ENCODE assay signal across 20 mouse cellular contexts in the genomic region with DNA sequence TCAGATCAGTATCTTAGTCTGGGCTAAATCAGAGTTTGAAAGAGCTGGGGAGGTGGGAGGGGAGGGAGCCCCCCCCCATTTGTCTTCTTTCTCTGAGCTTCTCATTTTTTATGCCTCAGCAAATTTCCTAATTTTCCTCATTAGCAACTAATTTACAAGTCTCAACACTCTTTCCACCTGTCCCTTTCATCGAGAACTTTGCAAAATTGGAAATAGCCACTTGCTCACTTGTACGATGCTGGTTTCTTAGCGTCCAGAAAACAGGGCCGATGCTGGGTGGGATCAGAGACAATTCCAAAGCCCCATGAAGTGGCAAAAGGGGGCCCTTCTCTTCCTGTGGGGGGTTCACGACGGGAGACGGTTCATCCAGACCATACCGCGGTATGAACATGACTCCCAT.
A peak's percentile ranks its signal among the peaks of the same experiment; 100 is the strongest.
DNase-seq lines count a peak whose midpoint lies in the region; ATAC-seq and TF ChIP-seq lines count a peak whose summit lies in the region.
"Had no signal": no experiment of that assay in that cellular context is flagged by ENCODE, and none has a peak within 500 bp of the region (broad histone marks: within the 10 kb centered on the region; RNA-seq: fewer than 3 reads in every experiment).

No protein-coding gene starts in this region.

- peaks cover 59% of the 10 kb centered on the region for H3K4me1 ChIP-seq in heart, embryonic 16.5 days (ENCODE audit: control insufficient read depth, insufficient read depth, low read length)
- peaks cover 87% of the 10 kb centered on the region for H3K4me1 ChIP-seq in forebrain, embryonic 12.5 days
- peaks cover 87% of the 10 kb centered on the region for H3K4me1 ChIP-seq in forebrain, embryonic 16.5 days (replicated peaks; ENCODE audit: control insufficient read depth, insufficient read depth, low read length)
- peaks cover 15% of the 10 kb centered on the region for H3K4me1 ChIP-seq in midbrain, postnatal 0 days (ENCODE audit: insufficient read depth, low read length)

- H3K27me3 ChIP-seq in heart, embryonic 16.5 days (ENCODE audit: control insufficient read depth, insufficient read depth, low read length): no peaks in the 10 kb centered on the region
- peaks cover 21% of the 10 kb centered on the region; the same call in 1 of the 2 replicates for H3K27me3 ChIP-seq in forebrain, embryonic 12.5 days
- H3K27me3 ChIP-seq in forebrain, embryonic 16.5 days (replicated peaks; ENCODE audit: control insufficient read depth, insufficient read depth, low read length): no peaks in the 10 kb centered on the region
- H3K27me3 ChIP-seq in midbrain, postnatal 0 days (ENCODE audit: insufficient read depth, low read length): 0 out of 2 replicates have a peak, but pooled peaks cover 3% of the 10 kb centered on the region
- H3K27me3 ChIP-seq: heart, embryonic 15.5 days had no signal

- no peak overlapping the region for H3K9ac ChIP-seq in heart, embryonic 16.5 days (ENCODE audit: low read length)
- no peak overlapping the region for H3K9ac ChIP-seq in forebrain, embryonic 12.5 days
- no peak overlapping the region for H3K9ac ChIP-seq in forebrain, embryonic 16.5 days (replicated peaks; ENCODE audit: low read depth, low read length)
- no peak overlapping the region for H3K9ac ChIP-seq in midbrain, postnatal 0 days (replicated peaks; ENCODE audit: low read length, poor library complexity, severe bottlenecking)
- H3K9ac ChIP-seq: embryonic facial prominence, embryonic 12.5 days; heart, embryonic 15.5 days; hindbrain, embryonic 15.5 days had no signal

- no peak for ATAC-seq in heart, embryonic 16.5 days (replicated peaks; ENCODE audit: extremely low read depth, insufficient read depth, low FRiP score)
- ATAC-seq in forebrain, embryonic 12.5 days (ENCODE audit: low FRiP score): no peak
- ATAC-seq in forebrain, embryonic 16.5 days: peak; percentile 13
- ATAC-seq in midbrain, postnatal 0 days (ENCODE audit: low FRiP score): no peak
- ATAC-seq: intestine, embryonic 16.5 days had no signal

- 0 out of 2 replicates have a peak overlapping the region, but pooled peaks have one; percentile 6 for H3K27ac ChIP-seq in heart, embryonic 16.5 days (ENCODE audit: low read length)
- peak overlapping the region; percentile 54; the same call in 1 of the 2 replicates for H3K27ac ChIP-seq in forebrain, embryonic 12.5 days
- H3K27ac ChIP-seq in forebrain, embryonic 16.5 days (ENCODE audit: low read length): peak overlapping the region; percentile 45
- no peak overlapping the region for H3K27ac ChIP-seq in midbrain, postnatal 0 days (ENCODE audit: low read depth, low read length)
- H3K27ac ChIP-seq: embryonic facial prominence, embryonic 12.5 days; hindbrain, embryonic 10.5 days; hindbrain, embryonic 15.5 days had no signal

- no peak for DNase-seq in heart, adult 8-10 months (ENCODE audit: low spot score)
- peak; percentile 89 for DNase-seq in brain, embryonic 14.5 days (ENCODE audit: low read depth)
- no peak for DNase-seq in midbrain, postnatal 0 days (ENCODE audit: low spot score)
- no peak for DNase-seq in spleen, adult 18-20 months
- DNase-seq: adrenal gland, adult 2 months; adrenal gland, postnatal 25 days; cerebellum, adult 11 months; cerebellum, adult 9-10 months; cerebellum, postnatal 25 days; gastrocnemius, postnatal 36 days; heart, adult 18-20 months; kidney, adult 2 months had no signal

- H3K9me3 ChIP-seq in heart, embryonic 16.5 days (replicated peaks; ENCODE audit: control insufficient read depth, low read length): no peaks in the 10 kb centered on the region
- no peaks in the 10 kb centered on the region for H3K9me3 ChIP-seq in forebrain, embryonic 12.5 days
- H3K9me3 ChIP-seq in forebrain, embryonic 16.5 days (ENCODE audit: control insufficient read depth, low read length): no peaks in the 10 kb centered on the region
- no peaks in the 10 kb centered on the region for H3K9me3 ChIP-seq in midbrain, postnatal 0 days (ENCODE audit: low read length)
- H3K9me3 ChIP-seq: embryonic facial prominence, embryonic 12.5 days; heart, embryonic 15.5 days; hindbrain, embryonic 10.5 days; hindbrain, embryonic 15.5 days had no signal

- H3K4me3 ChIP-seq in heart, embryonic 16.5 days (ENCODE audit: low read length): no peak overlapping the region
- no peak overlapping the region for H3K4me3 ChIP-seq in forebrain, embryonic 12.5 days (replicated peaks)
- H3K4me3 ChIP-seq in forebrain, embryonic 16.5 days (replicated peaks; ENCODE audit: low read length): no peak overlapping the region
- H3K4me3 ChIP-seq in midbrain, postnatal 0 days (ENCODE audit: low read depth, low read length): no peak overlapping the region
- H3K4me3 ChIP-seq: embryonic facial prominence, embryonic 12.5 days; heart, embryonic 15.5 days; hindbrain, embryonic 10.5 days; hindbrain, embryonic 15.5 days had no signal

- no peak for TF ChIP-seq POLR2A in brain, embryonic 14.5 days (IDR thresholded peaks at IDR 0.05; ENCODE audit: borderline replicate concordance, extremely low read depth, insufficient read depth, insufficient read length, poor library complexity, severe bottlenecking)

- H3K4me2 ChIP-seq in heart, embryonic 16.5 days (ENCODE audit: low read depth, low read length): 0 out of 2 replicates have a peak overlapping the region, but pooled peaks have one; percentile 0
- H3K4me2 ChIP-seq in forebrain, embryonic 12.5 days: no peak overlapping the region
- H3K4me2 ChIP-seq in forebrain, embryonic 16.5 days (ENCODE audit: low read length): no peak overlapping the region; the same call in 1 of the 2 replicates
- no peak overlapping the region for H3K4me2 ChIP-seq in midbrain, postnatal 0 days (ENCODE audit: low read depth, low read length, poor library complexity, severe bottlenecking)
- H3K4me2 ChIP-seq: embryonic facial prominence, embryonic 12.5 days; heart, embryonic 15.5 days; hindbrain, embryonic 15.5 days had no signal

- H3K36me3 ChIP-seq in heart, embryonic 16.5 days (ENCODE audit: control insufficient read depth, insufficient read depth): no peaks in the 10 kb centered on the region
- no peaks in the 10 kb centered on the region for H3K36me3 ChIP-seq in forebrain, embryonic 12.5 days (replicated peaks)
- no peaks in the 10 kb centered on the region for H3K36me3 ChIP-seq in forebrain, embryonic 16.5 days (ENCODE audit: control insufficient read depth, insufficient read depth)
- no peaks in the 10 kb centered on the region for H3K36me3 ChIP-seq in midbrain, postnatal 0 days (ENCODE audit: insufficient read depth, low read length)
- H3K36me3 ChIP-seq: embryonic facial prominence, embryonic 12.5 days; heart, embryonic 15.5 days; hindbrain, embryonic 10.5 days; hindbrain, embryonic 15.5 days had no signal

- 56% methylated on average over 9 of the region's 9 CpGs for WGBS in heart, embryonic 16.5 days
- WGBS in forebrain, embryonic 12.5 days: 40% methylated on average over 9 of the region's 9 CpGs
- 20% methylated on average over 9 of the region's 9 CpGs for whole genome bisulfite sequencing in forebrain, embryonic 16.5 days
- 60% methylated on average over 9 of the region's 9 CpGs for WGBS in midbrain, postnatal 0 days

- no peak for TF ChIP-seq CTCF in brain, embryonic 14.5 days (IDR thresholded peaks at IDR 0.05; ENCODE audit: borderline replicate concordance, extremely low read depth, insufficient read depth, insufficient read length)
- no peak for TF ChIP-seq CTCF in midbrain, postnatal 0 days (IDR thresholded peaks at IDR 0.05)
